Mouse (Mus musculus) MEL (cell line): Measurements from ENCODE around the gene Tmem207. TPM values are rescaled to one million over a fixed set of nuclear protein-coding genes. Genes with fewer than 3 reads are reported as not detected.

Source experiments
- DNase-seq: peaks from one replicate; pipeline ENCODE4 v3.0.0; 2011; ENCODE audit warnings: low read depth, low spot score
- H3K27ac ChIP-seq: 2 replicates; pipeline ENCODE4 v1.5.1; 2012; ENCODE audit warnings: low read depth, mild to moderate bottlenecking, control low read depth, low read length, moderate library complexity; ENCODE audit not compliant: control insufficient read depth
- H3K27me3 ChIP-seq, 2 experiments: fragments of 150-350 bp in 1 of 2; sonication (generic) in 1 of 2; 2 replicates each; pipeline ENCODE4 v1.6.1; 2012; ENCODE audit warnings: low read length in 2 of 2, mild to moderate bottlenecking in 2 of 2, improper control_type of control experiment in 1 of 2, moderate library complexity in 1 of 2; ENCODE audit not compliant: insufficient read depth in 2 of 2, control insufficient read depth in 1 of 2
- H3K36me3 ChIP-seq, 2 experiments: 2 replicates each; pipeline ENCODE4 v1.6.1; 2012 to 2014; ENCODE audit warnings: low read length in 2 of 2, improper control_type of control experiment in 1 of 2, inconsistent platforms in 1 of 2, mild to moderate bottlenecking in 1 of 2; ENCODE audit not compliant: insufficient read depth in 2 of 2, control insufficient read depth in 1 of 2
- H3K4me1 ChIP-seq, 2 experiments: fragments of 150-350 bp in 1 of 2; sonication (generic) in 1 of 2; 2 replicates each; pipeline ENCODE4 v1.6.1; 2012; ENCODE audit warnings: low read length in 2 of 2, improper control_type of control experiment in 1 of 2, mild to moderate bottlenecking in 1 of 2; ENCODE audit not compliant: insufficient read depth in 2 of 2, control insufficient read depth in 1 of 2
- H3K4me3 ChIP-seq, 2 experiments: fragments of 150-350 bp in 1 of 2; sonication (generic) in 1 of 2; 2 replicates each; pipeline ENCODE4 v1.5.1; 2012; ENCODE audit warnings: low read depth in 2 of 2, low read length in 2 of 2, mild to moderate bottlenecking in 2 of 2, moderate library complexity in 2 of 2, control low read depth in 1 of 2, improper control_type of control experiment in 1 of 2; ENCODE audit not compliant: control insufficient read depth in 1 of 2, insufficient read depth in 1 of 2
- H3K79me2 ChIP-seq: 2 replicates; pipeline ENCODE4 v1.6.1; 2012; ENCODE audit warnings: mild to moderate bottlenecking, low read length, moderate library complexity; ENCODE audit not compliant: control insufficient read depth, poor library complexity, insufficient read depth
- H3K9ac ChIP-seq: 2 replicates; pipeline ENCODE4 v1.6.1; 2012; ENCODE audit warnings: low read depth, mild to moderate bottlenecking, control low read depth, low read length, moderate library complexity; ENCODE audit not compliant: control insufficient read depth, poor library complexity, severe bottlenecking
- H3K9me3 ChIP-seq: fragments of 150-350 bp; sonication (generic); replicated peaks from 2 replicates; pipeline ENCODE4 v1.6.1; 2012; ENCODE audit warnings: mild to moderate bottlenecking, low read length, improper control_type of control experiment, moderate library complexity; ENCODE audit not compliant: insufficient read depth
- CTCF ChIP-seq, 3 experiments: IDR thresholded peaks in 2 of 3; conservative IDR thresholded peaks in 1 of 3; 2 replicates each; pipeline ENCODE4 v1.5.1; 2011 to 2012; ENCODE audit warnings: low read length in 3 of 3, low read depth in 2 of 3, mild to moderate bottlenecking in 2 of 3, improper control_type of control experiment in 1 of 3, inconsistent platforms in 1 of 3, mixed read lengths in 1 of 3, moderate library complexity in 1 of 3; ENCODE audit not compliant: control insufficient read depth in 1 of 3, insufficient read depth in 1 of 3, poor library complexity in 1 of 3, severe bottlenecking in 1 of 3
- EP300 ChIP-seq, 2 experiments: IDR thresholded peaks; 2 replicates each; pipeline ENCODE4 v1.6.1; 2011; ENCODE audit warnings: improper control_type of control experiment in 2 of 2, low read length in 2 of 2, low read depth in 1 of 2, mild to moderate bottlenecking in 1 of 2
- ETS1 ChIP-seq: IDR thresholded peaks from 2 replicates; pipeline ENCODE4 v1.6.1; 2012; ENCODE audit warnings: low read depth, mild to moderate bottlenecking, inconsistent platforms, low read length, improper control_type of control experiment, moderate library complexity
- GABPA ChIP-seq: IDR thresholded peaks from 2 replicates; pipeline ENCODE4 v1.6.1; 2012; ENCODE audit warnings: low read depth, mild to moderate bottlenecking, inconsistent platforms, low read length, improper control_type of control experiment, moderate library complexity
- MAZ ChIP-seq: IDR thresholded peaks from 2 replicates; pipeline ENCODE4 v1.6.1; 2012; ENCODE audit warnings: low read depth, mild to moderate bottlenecking, inconsistent platforms, low read length, improper control_type of control experiment
- MEF2A ChIP-seq: IDR thresholded peaks from 2 replicates; pipeline ENCODE4 v1.6.1; 2014; ENCODE audit warnings: low read depth, mild to moderate bottlenecking, inconsistent platforms, low read length, improper control_type of control experiment; ENCODE audit not compliant: poor library complexity, insufficient replicate concordance, severe bottlenecking; ENCODE audit errors: extremely low read depth
- MYB ChIP-seq: IDR thresholded peaks from 2 replicates; pipeline ENCODE4 v1.6.1; 2011; ENCODE audit warnings: mild to moderate bottlenecking, low read depth, low read length, improper control_type of control experiment
- NELFE ChIP-seq: IDR thresholded peaks from 2 replicates; pipeline ENCODE4 v1.6.1; 2011; ENCODE audit warnings: low read depth, low read length, improper control_type of control experiment
- NRF1 ChIP-seq: IDR thresholded peaks from 2 replicates; pipeline ENCODE4 v1.6.1; 2014; ENCODE audit warnings: low read depth, mild to moderate bottlenecking, inconsistent platforms, low read length, improper control_type of control experiment, moderate library complexity; ENCODE audit not compliant: poor library complexity, insufficient read depth, severe bottlenecking
- POLR2AphosphoS2 ChIP-seq: IDR thresholded peaks from 2 replicates; pipeline ENCODE4 v1.6.1; 2011; ENCODE audit warnings: low read length, improper control_type of control experiment
- RAD21 ChIP-seq: IDR thresholded peaks from 2 replicates; pipeline ENCODE4 v1.6.1; 2011; ENCODE audit warnings: mild to moderate bottlenecking, low read depth, low read length, improper control_type of control experiment
- SIN3A ChIP-seq: IDR thresholded peaks from 2 replicates; pipeline ENCODE4 v1.6.1; 2012; ENCODE audit warnings: low read length, improper control_type of control experiment, inconsistent platforms
- SMC3 ChIP-seq: IDR thresholded peaks from 2 replicates; pipeline ENCODE4 v1.6.1; 2011; ENCODE audit warnings: low read depth, low read length, improper control_type of control experiment
- USF1 ChIP-seq: IDR thresholded peaks from 2 replicates; pipeline ENCODE4 v1.6.1; 2014; ENCODE audit warnings: low read depth, mild to moderate bottlenecking, inconsistent platforms, low read length, improper control_type of control experiment, moderate library complexity
- USF2 ChIP-seq, 2 experiments: IDR thresholded peaks; 2 replicates each; pipeline ENCODE4 v1.6.1; 2011 to 2012; ENCODE audit warnings: improper control_type of control experiment in 2 of 2, low read length in 2 of 2, borderline replicate concordance in 1 of 2, inconsistent platforms in 1 of 2, low read depth in 1 of 2, mild to moderate bottlenecking in 1 of 2; ENCODE audit not compliant: insufficient read depth in 1 of 2
- ZKSCAN1 ChIP-seq: IDR thresholded peaks from 2 replicates; pipeline ENCODE4 v1.6.1; 2012; ENCODE audit warnings: low read depth, mild to moderate bottlenecking, inconsistent platforms, low read length, improper control_type of control experiment, moderate library complexity
- ZMIZ1 ChIP-seq: IDR thresholded peaks from 2 replicates; pipeline ENCODE4 v1.6.1; 2012; ENCODE audit warnings: low read depth, mild to moderate bottlenecking, inconsistent platforms, low read length, improper control_type of control experiment, moderate library complexity
- polyA plus RNA-seq, 2 experiments: library from polyadenylated mRNA; stranded (reverse) in 1 of 2; unstranded in 1 of 2; fragments of >175 nt in 1 of 2; fragments of >200 nt in 1 of 2; gene quantifications; 2 replicates each; pipeline versions ENCODE4 v1.2.1 to v1.2.4; 2012; ENCODE audit warnings: low replicate concordance in 2 of 2, low read depth in 1 of 2; ENCODE audit not compliant: insufficient read length in 2 of 2, insufficient read depth in 1 of 2, missing spikeins in 1 of 2
- total RNA-seq: library from RNA; depleted of rRNA; stranded (reverse); fragments of 300-350 nt; gene quantifications from 2 replicates; pipeline ENCODE4 v1.2.3, GENCODE M21; 2012

The Tmem207 gene
- total and polyA plus RNA-seq, 3 experiments = not detected

DNA sequence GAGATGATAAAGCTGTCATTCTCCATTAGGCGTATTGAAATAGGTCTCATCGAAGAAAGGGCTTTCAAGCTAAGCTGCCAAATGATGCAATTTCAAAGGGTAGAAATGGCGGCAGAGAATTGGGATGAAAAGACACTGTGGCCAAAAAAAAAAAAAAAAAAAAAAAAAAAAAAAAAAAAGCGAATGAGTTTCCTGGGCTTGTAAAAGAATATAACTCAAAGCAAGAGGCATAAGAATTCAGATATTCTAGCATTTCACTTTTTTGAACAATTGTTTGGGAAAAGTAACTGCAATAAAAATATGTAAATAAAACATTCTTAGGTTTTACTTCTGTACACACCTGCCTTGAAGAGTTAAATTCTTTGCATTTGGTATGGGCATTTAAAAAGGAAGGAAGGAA is 60.0 kb downstream of the Tmem207 start:
- H3K4me1 ChIP-seq = no peaks in the 10 kb centered on the region
- no peaks in the 10 kb centered on the region for H3K27me3 ChIP-seq
- TF ChIP-seq NRF1 (no peak), CTCF (IDR thresholded peaks at IDR 0.05 in 2 of 3, conservative IDR thresholded peaks at IDR 0.05 in 1 of 3; ENCODE audit: control insufficient read depth in 1 of 3, insufficient read depth in 1 of 3, low read depth in 2 of 3, low read length in 3 of 3, poor library complexity in 1 of 3, severe bottlenecking in 1 of 3) (no peak), USF1 (no peak), MEF2A (no peak), RAD21 (no peak), ETS1 (no peak), ZMIZ1 (no peak), GABPA (no peak), EP300 (IDR thresholded peaks at IDR 0.05; ENCODE audit: low read depth in 1 of 2, low read length in 2 of 2) (no peak), MYB (no peak), NELFE (no peak)
- H3K9ac ChIP-seq = no peak overlapping the region
- H3K4me3 ChIP-seq = no peak overlapping the region
- no peak for DNase-seq
- no peaks in the 10 kb centered on the region for H3K79me2 ChIP-seq
- H3K27ac ChIP-seq = no peak overlapping the region
- H3K9me3 ChIP-seq = no peaks in the 10 kb centered on the region
- H3K36me3 ChIP-seq = no peaks in the 10 kb centered on the region

DNA sequence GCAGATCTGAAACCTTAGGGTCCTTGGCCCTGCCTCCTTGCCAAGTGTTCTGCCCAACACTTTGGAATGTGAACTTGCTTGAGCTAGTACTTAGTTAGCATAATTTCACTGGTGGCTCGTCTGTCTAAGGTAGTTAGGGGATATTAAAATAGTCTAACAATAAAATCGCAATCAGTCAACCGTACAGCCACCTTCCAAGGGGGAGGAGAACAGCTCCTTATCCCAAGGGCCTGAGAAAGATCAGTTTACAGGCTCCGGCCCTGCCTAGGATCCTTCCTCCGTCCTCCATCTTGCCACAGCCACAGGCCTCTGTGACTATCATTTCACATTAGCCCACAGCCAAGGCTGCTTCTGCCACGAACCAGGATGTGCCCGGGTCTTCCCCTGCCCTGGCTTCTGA is 63.7 kb downstream of the Tmem207 start, which contains the start of gene Cldn16:
Gene Cldn16 (plus strand): TSS at position 301 of the 400 bp plus-strand sequence.
- no peak for DNase-seq
- TF ChIP-seq POLR2AphosphoS2 = no peak
- TF ChIP-seq RAD21 = no peak
- no peak for TF ChIP-seq SMC3
- no peak for TF ChIP-seq EP300 (IDR thresholded peaks at IDR 0.05; ENCODE audit: low read depth in 1 of 2, low read length in 2 of 2)
- TF ChIP-seq USF1 = no peak
- TF ChIP-seq ZKSCAN1 = no peak
- no peak within 1 kb of the TSS for H3K27ac ChIP-seq
- no peaks in the 10 kb centered on the region for H3K4me1 ChIP-seq
- H3K4me3 ChIP-seq = no peak within 1 kb of the TSS
- H3K9ac ChIP-seq = no peak within 1 kb of the TSS
- no peaks in the 10 kb centered on the region for H3K36me3 ChIP-seq
- H3K9me3 ChIP-seq = no peaks in the 10 kb centered on the region
- no peaks in the 10 kb centered on the region for H3K79me2 ChIP-seq
- no peaks in the 10 kb centered on the region for H3K27me3 ChIP-seq

DNA sequence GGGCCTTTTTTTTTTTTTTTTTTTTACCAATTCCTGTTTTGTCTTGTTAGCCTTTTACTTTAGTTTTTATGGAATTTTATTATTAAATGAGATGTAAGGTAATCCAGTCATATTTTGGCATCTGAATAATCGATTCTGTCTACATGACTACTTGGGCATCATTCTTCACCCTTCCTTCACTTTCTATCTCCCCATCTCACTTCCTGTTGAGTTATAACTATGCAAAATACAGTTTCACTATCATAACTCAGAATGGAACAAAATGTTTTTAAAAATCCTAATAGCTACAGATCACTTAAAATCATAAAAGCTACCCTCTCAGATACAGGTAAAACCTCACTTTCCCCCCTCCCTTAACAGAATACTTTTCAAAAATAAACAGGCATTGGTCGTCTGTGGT is 70.4 kb downstream of the Tmem207 start:
- no peak overlapping the region for H3K4me3 ChIP-seq
- H3K9ac ChIP-seq = no peak overlapping the region
- no peaks in the 10 kb centered on the region for H3K9me3 ChIP-seq
- H3K4me1 ChIP-seq = no peaks in the 10 kb centered on the region
- no peaks in the 10 kb centered on the region for H3K27me3 ChIP-seq
- no peak for DNase-seq
- H3K27ac ChIP-seq = no peak overlapping the region
- H3K79me2 ChIP-seq = no peaks in the 10 kb centered on the region
- H3K36me3 ChIP-seq = no peaks in the 10 kb centered on the region
- TF ChIP-seq MAZ = no peak
- TF ChIP-seq NRF1 = no peak
- TF ChIP-seq USF2 (IDR thresholded peaks at IDR 0.05; ENCODE audit: borderline replicate concordance in 1 of 2, insufficient read depth in 1 of 2, low read depth in 1 of 2, low read length in 2 of 2) = no peak
- no peak for TF ChIP-seq SIN3A
